Mouse (Mus musculus) cerebellum, adult 18-20 months (tissue): ENCODE measurements around the gene Strbp.

Experiments used
- DNase-seq, 2 experiments: peaks; one replicate each; pipeline ENCODE4 v3.0.0; 2021

Strbp gene

DNA sequence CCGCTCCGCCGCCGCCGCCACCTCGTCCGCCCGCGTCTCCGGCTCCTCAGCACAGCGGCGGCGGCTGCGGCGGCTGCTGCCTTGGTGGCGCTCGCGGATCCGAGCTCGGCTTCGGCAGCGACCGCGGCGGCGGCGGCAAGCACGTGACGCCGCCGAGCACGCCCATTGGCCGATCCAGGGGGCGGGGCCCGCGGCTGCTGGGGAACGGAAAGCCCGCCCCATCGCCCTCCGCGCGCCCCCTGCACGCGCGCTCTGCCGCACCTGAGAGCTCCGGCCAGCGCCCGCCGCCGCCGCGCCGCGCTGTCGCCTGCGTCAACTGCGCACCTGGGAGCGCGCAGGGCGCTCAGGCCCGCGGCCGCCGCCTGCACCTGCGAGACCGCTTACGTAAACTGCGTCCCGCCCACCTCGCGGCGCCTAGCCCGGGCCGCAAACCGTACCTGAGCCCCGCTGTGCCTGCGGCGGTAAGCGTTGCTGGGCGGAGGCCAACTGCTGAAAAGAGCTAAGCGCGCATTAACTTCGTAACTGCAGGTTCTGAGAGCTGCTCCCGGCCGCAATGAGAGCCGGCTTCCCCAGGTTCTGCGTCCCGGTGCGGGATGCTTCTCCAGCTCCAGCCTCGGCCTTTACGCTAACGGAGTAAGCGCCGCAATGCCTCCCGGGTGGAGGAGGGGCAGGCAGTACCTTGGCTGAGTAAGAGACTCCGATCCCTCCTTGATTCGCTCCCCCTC, at the start of gene Strbp:
Strbp (minus strand) TSS at position 630 of the 725 bp plus-strand sequence.
- DNase-seq, result peak; percentile 95 to 100

DNA sequence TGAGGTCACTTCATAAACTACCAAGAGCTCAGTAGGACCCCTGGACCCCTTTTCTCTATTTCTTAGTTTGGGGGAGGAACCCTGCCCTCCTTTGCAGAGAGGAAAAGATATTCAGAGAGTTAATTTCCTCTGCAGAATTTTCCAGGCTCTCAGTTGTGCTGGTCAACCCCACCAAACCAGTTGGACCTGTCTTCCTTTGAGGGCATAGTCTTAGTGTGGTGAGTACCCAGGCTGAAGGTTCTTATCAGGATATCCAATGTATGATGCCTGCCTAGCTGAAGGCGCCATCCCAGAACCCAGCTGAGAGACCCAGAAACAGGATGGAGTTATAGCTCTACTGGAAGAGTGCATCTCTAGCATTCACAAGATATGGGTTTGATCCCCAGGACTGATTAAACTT, 47.5 kb upstream of the Strbp start:
- DNase-seq, result no peak

DNA sequence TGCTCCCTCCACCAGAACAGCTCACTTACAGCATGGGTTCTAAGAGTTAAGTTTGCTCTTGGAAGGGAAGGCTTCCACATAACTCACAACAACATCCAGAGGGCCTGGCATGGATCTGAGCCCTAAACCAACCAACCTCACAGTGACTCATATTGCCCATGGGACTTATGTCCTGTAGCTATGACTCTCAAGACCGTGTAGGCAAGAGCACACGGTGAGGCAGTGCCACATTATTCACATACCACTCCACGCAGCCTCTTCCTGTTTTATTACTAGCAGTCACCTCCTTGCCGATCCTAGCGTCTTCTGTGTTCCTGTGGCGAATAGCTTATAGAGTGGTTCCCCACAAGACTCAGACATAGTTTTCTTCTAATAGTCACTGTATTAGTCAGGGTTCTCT, 45.7 kb upstream of the Strbp start:
- DNase-seq, result no peak

DNA sequence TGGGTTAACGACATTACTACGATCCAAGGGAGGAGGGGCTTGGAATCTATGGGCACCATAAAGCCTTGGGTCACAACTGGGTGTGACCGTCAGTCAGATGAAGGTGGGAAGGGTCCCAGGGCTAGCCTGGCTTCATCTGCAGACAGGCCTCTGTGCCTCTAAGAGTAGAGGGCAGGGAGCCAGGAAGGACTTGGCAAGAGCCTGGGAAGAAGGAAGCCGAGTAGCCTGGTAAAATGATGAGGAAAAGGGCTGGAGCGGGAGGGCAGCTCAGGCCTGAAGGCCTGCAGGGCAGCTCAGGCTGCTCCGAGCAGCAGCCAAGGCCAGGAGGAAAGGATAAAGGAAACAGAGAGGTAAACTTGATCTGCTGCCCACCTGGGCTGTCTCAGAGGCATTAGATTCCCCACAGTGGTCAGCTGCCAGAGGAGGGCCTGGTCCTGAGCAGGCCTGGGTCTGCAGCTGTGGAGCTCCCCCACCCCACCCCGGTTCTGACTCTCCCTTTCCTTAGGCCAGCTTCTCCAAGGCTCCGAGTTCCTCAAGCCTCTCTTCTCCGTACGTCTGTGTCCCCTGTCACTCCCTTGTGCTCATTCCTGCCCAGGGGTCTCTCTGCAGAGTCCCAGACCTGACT, 44.9 kb upstream of the Strbp start:
- peak; percentile 56 to 59 for DNase-seq

DNA sequence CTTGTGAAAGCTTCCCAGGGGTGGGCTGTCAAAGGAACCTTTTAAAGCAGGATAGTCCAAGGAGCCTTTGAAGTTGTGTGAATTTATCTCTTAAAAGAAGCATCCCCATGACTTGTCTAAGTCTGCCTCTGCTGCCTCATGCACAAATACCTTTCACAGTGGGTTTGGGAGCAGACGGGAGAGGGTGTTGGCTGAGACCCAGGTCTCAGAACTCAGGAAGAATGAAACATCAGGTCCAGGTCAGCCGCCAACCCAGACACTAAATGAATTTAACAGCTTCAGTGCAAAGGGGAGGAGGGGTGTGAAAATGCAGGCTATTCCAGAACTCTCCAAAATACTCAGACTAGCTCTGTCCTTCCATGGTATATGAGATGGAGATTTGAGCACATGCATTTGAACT, 44.2 kb upstream of the Strbp start:
- DNase-seq, result peak in 1 of 2 experiments; percentile 40

DNA sequence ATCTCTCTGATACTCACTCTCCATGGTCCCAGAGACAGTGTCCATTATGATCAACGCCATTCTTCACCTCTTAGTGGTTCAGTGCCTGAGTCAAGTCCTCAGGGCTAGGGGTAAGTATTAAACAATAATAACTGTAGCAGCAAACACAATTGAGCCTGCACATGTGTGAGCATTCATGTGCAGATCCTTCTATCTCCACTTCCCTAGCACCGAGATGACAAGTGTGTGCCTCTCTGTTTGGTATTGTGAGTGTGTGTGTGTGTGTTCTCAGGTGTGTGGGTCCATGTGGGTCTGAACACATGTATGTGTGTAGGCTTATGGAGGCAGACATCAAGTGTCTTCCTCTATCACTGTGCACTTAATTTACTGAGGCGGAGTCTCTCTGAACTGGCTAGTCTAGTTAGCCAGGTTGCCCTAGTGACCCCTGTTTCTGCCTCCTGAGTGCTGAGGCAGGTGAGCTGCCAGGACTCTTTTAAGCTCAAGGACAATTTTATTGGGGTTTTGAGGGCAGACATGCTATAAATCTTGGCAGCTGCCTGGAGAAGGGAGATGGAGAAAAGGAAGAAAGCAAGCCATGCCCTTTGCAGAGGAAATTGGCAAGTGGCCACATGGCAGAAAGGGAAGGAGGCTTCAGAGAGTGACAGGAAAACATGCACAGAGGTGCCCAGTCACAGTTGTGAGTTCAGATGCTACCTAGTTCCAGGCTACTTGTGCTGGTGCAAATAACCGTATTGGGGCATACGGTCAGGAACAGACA, 42.8 kb upstream of the Strbp start:
- DNase-seq, result no peak

DNA sequence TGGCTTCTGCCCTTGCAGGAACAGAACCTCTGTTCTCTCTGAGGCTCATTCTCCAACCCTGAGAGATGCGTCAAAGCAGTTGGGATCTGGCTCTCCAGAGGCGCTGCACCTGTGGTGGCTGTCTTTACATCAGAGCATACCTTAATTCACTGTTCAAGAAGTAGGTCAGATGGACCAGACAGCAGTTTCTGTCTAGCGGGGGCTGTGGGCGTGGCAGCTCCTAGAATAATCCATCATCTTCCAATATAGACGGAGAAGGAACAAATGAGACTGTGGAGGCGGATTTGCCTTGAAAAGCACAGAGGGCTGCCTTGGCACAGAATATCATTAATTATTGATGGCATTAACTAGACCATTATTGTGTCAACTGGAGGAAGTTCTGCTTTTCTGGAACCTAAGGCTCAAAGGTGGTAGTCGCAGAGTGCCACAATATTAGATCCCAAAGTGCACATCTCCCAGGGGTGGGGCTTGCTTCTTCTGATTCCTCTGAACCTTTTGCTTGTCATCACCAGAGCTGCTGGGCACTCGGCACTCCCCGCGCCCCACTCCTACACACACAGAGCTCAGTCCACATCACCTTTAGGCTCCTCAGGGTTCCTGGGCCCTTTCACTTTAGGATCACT, 41.2 kb upstream of the Strbp start:
- DNase-seq, result no peak

DNA sequence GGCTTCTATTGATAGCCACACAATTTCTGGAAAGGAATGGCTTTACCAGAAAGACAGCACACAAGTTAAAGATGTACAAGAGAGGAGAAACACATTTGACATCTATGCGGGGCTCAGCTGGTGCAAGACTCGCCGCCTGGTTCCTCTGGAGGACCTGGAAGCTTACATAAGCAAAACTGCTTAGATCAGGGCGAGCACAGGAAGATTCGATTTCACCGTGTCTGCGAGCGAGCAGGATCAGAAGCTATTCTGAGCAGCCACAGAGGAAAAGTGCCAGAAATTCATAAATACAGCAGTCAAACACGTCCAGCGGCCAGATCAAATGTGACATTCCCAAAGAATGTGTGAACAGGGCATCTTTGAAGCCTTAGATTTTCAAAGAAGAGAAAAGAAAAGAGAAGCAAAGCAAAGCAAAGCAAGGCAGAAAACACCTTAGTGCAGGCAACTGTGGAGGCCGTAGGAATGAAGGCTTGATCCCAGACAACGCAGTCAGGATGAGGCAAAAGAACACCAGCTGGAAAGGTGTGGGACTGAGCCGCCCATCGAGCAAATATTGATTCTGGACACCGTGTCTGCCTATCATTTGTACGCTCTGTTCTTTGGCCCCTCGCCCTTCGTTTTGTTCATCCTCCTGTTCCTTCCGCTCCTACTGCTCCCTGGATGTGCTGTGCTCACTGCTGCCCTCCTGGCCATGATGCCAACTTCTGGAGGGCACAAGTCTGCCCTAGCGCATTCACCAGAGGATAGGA, 38.3 kb upstream of the Strbp start:
- DNase-seq, result peak; percentile 53 to 61

DNA sequence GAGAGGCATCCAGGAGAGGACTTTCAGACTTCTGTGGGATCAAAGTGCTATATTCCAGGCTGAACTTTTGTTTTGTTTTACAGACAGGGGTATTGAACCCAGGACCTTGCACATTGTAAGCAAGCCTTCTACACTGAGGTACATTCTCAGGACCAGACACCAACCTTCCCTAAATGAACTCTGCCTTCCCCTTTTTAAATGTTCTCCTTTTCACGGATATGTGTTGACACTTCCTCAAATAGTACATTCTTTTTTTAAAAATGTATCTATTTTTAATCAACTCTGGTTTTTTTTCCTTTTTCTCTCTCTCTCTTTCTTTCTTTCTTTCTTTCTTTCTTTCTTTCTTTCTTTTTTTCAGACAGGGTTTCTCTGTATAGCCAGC, 32.1 kb upstream of the Strbp start:
- DNase-seq, result no peak

DNA sequence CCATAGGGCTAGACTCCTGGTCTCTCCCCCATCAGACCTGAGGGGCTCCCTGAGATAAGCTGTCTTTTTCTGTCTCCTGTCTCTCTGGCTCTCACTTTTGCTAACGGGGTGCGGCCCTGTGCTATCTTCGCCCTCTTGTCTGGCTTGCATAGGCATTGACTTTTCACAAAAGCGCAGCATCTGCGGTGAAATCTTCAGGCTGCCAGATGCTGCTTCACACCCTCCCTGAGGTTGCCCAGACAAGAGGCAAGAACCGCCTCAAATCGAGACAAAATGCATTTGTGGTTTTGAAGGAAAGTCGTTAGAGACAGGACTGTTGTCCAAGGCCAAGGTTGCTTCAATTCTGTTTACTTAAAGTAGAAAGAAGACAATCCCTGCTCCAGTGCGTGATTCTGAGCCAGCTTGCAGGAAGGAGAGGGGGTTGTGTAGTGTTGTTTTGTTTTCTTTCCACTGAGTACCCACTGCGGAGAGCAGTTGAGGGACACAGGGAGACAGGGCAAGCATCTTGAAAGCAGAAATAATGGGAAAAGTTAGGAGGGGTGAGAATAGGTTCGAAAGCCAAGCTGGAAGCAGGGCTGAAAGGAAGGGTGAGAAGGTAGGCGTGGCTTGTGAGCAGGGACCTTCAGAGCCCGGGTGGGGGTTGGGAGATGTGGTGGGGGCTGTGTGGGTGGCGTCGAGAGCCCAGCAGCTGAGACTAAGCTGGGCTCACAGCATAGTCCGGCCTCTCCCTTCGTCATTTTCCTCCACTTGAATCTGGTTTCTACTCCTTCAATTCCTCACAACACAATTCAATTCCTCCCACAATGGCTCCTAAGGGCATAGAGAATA, 31.5 kb upstream of the Strbp start:
- DNase-seq, result no peak

DNA sequence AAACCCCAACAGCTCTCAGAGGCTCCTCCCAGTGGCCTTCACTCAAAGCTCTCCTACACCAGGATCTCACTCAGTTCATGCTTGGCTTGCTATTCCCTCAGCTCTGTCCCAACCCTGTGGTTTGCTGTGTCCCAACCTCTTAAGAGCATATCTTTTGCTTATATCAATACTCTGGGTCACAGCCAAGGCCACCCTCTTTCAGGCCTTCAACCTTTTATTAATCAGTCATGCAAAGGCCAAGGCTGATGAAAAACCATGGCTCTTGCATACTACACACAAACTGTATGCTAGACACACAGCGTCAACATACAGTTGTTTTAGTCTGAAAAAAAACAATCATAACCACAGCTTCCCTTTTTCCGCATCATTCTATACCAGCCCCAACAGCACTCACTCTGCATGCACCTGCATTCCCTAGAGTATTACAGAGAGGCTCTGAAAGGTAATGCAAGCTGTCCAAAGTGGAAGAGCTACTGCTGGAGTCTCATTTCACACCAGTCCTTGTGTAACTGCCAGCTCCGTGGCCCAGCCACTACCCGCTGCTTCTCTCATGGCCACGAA, 27.7 kb upstream of the Strbp start:
- DNase-seq, result no peak

DNA sequence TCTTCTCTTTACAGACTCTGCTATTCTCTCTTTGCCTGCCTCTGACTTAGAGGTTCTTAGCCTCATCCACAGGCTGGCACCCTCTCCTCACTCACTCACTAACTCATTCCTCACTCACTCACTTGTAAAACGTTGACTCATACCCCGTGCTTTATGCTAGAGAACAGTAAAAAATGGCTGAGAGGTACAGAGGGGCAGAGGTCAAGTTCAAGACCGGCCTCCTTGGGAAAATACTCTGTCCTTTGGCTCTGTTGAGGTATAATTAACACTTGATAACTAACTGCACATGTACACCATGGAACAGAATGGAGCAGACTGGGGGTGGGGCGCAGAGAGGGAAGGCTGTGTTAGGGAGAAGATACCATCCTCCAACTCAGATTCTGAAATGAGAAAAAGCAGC, 20.6 kb upstream of the Strbp start:
- no peak for DNase-seq

DNA sequence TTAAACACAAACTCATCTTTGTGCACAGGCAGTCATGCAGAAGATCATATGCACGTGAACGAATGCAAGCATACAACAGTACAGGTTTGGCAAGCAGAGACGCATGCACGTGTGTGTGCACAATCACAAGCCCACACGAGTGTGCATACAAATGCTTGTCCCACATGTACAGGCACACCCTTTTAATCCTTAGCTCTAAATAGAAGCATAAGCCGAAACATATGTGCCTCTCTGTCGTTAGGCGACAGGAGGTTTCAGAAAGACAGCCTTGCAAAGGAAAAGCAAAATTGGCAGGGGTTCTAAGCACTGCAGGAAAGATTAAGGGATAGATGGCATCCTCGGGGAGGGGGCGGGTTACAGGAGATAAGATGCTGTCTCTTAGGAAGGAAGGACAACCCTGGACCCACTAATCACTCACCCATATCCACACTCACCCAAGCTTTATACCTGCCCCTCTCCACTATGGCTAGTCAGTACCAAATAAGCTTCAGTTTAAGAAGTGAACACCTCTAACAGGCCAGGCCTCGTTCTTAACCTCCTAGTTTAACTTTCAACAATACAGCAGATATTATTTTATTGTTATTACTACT, 19.9 kb upstream of the Strbp start:
- no peak for DNase-seq

DNA sequence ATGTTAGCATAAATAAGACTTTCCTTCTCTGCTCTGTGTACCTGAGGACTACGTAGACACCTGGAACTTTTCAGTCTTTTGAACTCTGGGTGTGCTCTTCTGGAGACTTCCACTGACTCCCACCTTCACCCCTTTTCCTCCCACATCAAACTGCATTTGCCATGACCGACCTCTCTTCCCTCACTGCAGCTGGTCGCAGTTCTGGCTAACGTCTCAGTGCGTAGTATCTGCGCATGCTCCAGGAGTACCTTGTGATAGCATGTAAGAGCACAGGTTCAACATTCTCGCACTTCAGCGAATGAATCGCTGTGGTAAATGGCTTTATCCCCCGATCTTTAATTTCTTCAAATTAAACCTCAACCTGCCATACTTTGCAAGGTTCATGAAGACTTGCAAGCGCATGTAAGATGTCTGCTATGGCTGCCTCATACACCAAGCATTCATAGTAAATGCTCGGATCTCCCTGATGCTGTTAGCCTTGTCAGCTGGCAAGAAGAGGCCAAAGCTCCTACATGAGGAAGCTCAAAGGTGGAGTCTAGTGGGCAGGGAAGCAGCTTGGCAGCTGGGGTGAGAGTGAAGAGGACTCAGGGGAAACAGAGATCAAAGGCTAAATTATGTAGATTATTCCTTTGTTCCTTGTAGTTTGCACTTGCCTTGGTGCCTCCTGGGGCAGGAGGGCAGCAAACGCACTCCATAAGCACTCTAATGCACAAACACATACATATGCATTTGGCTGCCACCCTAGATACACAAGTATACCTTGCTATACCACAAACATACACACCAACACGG, 19.2 kb upstream of the Strbp start:
- no peak for DNase-seq

DNA sequence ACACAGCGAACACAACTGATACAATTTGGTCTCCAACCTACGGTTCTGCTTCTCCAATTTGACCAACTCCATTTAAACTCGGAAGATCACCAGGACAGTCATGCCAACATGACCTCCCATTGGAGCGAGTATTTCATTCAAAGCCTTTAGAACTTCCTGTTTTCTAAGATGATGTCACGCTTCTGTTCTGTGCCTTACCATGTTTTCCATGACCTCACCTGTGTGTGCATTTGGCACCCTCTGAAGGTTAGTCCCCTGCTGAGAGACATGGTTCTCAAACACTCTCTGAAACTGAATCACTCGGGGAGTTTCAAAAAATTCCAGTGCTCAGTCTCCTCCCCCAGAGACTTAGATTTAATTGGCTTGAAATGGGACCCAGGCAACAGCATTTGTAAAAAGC, 12.6 kb upstream of the Strbp start:
- DNase-seq, result no peak

DNA sequence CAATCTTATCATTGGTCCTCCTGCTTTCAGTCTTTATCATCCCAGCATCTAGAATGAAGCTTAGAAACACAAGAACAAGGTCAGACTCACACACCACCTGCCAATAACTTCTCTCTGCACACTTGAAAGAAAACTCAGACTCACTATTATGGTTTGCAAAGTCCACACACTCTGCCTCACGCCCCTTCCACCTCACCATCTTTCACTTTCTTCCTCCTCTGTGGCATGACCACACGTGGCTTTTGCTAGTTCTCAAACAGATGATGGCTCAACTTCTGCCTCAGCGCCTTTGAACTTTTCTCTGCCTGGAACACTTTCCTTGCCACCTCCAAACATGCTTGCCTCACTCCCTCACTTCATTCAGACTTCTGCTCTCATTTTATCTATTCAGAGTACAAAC, 11.7 kb upstream of the Strbp start:
- DNase-seq, result no peak

DNA sequence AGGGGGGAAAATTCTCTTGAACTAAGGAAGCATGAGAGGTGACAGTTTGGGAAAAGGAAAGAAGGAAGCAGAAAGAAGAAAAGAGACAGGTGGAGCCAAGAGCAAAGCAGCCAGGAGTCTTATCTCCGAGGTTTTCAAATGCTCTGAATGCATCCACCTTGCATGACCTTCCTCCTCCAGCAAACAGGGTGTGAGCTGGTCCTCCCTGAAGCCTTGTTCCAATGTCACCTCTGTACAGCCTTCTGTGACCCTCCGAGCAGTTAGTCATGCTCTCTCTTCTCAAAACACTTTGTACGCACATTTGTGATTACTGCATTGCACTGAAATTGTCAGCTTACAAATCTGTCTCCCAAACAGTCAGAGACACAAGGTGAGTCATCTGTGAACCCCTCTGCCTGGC, 9.4 kb upstream of the Strbp start:
- no peak for DNase-seq

DNA sequence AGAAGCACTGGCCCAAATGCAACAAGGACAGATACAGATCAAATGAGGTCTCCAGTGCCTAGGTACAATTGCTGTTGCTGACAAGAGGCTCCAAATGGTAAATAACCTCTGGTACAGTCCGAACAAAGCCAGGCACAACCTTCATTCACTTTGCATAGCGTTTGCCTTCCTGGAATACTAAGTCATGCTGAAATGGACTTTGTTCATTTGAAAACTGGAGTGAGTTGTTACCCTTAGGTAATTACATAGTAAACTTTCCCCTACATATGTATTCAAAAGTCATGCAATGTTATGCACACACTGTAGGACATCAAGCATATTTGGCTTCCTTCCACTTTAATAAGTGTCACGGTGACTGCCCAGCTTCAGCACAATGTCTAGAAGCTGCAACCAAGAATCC, 5.2 kb upstream of the Strbp start:
- DNase-seq, result no peak

DNA sequence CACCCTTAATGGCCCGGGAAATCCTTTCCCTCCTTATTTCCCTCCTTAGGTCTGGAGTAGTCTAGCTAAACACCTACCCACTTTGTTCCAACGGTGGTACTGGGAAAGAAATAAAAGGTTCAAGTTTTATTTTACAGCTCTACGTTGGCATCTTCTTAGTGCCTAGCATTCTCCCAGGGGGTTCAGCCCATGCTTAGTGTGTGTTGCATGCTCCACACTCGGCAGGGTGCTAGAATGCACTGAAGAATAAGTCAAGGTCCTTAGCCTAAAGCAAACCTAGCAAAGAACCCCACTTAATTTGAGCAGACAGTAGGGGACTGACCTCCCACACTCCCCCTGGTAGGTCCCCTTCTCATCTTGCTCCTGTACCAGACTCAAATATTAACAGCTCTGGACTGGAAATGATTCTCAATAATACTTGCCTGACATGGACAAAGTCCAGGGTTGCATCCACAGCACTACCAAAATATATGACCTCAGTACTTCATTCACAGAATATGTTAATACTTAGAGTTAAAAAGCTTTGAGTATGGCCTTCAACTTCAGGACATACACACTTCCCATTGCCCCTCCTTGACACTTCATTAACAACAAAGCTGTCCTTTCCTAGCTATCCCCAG, 592 bp upstream of the Strbp start:
- peak; percentile 19 to 46 for DNase-seq
